Comparison of ENCODE assay signal across 9 mouse cellular contexts in the genomic region with DNA sequence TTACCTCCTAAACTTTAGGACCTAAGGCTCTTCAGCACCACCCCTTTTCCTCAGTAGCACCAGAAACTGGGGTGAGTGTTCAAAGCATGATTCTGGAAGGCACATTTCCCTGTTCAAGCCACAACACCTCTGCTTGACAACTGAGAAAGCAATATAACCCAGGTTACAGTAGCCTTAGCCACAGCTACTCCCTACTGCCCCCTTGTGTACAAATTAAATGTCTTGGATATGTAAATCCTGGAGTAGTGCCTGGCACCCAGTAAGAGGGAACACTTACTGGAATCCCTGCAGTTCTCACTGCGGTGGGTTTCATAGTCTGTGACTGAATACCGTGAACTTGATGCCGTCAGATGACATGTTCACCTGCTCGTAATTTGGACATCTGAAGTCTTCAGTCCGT.
DNase-seq lines count a peak whose midpoint lies in the region; ATAC-seq lines count a peak whose summit lies in the region.
"Had no signal": no experiment of that assay in that cellular context is flagged by ENCODE, and none has a peak within 500 bp of the region (broad histone marks: within the 10 kb centered on the region; RNA-seq: fewer than 3 reads in every experiment).

No protein-coding gene starts in this region.

- peaks cover 6% of the 10 kb centered on the region for H3K4me1 ChIP-seq in forebrain, embryonic 13.5 days
- peaks cover 11% of the 10 kb centered on the region for H3K4me1 ChIP-seq in midbrain, embryonic 13.5 days (replicated peaks)

- H3K27ac ChIP-seq in forebrain, embryonic 13.5 days, result no peak overlapping the region
- H3K27ac ChIP-seq in midbrain, embryonic 13.5 days, result no peak overlapping the region
- H3K27ac ChIP-seq: liver, embryonic 15.5 days had no signal

- H3K27me3 ChIP-seq in forebrain, embryonic 13.5 days, result no peaks in the 10 kb centered on the region; the same call in 1 of the 2 replicates
- H3K27me3 ChIP-seq in midbrain, embryonic 13.5 days, result peaks cover 22% of the 10 kb centered on the region

- peak; percentile 56 for DNase-seq in layer of hippocampus, adult 11-12 months (ENCODE audit: low spot score)
- no peak for DNase-seq in layer of hippocampus, postnatal 25 days (ENCODE audit: extremely low spot score in 1 of 2, low spot score in 1 of 2)
- no peak for DNase-seq in gastrocnemius, postnatal 25 days
- DNase-seq in left cerebral cortex, adult 8-10 months (ENCODE audit: low spot score in 2 of 2), result no peak

- no peaks in the 10 kb centered on the region for H3K9me3 ChIP-seq in forebrain, embryonic 13.5 days (replicated peaks)
- no peaks in the 10 kb centered on the region for H3K9me3 ChIP-seq in midbrain, embryonic 13.5 days
- H3K9me3 ChIP-seq: liver, embryonic 15.5 days had no signal

- no peak overlapping the region for H3K4me2 ChIP-seq in forebrain, embryonic 13.5 days
- no peak overlapping the region for H3K4me2 ChIP-seq in midbrain, embryonic 13.5 days (replicated peaks)
- H3K4me2 ChIP-seq: liver, embryonic 15.5 days had no signal

- H3K9ac ChIP-seq in forebrain, embryonic 13.5 days, result no peak overlapping the region
- no peak overlapping the region for H3K9ac ChIP-seq in midbrain, embryonic 13.5 days (replicated peaks)
- H3K9ac ChIP-seq: liver, embryonic 15.5 days had no signal

- peak; percentile 55 for ATAC-seq in CD4-positive, CD25-positive, alpha-beta regulatory T cell, adult 4 months
- peak; percentile 44 for ATAC-seq in activated CD4-positive, CD25-positive, alpha-beta regulatory T cell, adult 4 months
- peak; percentile 27; the same call in 1 of the 2 replicates for ATAC-seq in forebrain, embryonic 13.5 days
- 0 out of 2 replicates have a peak, but pooled peaks have one; percentile 44 for ATAC-seq in midbrain, embryonic 13.5 days

- no peaks in the 10 kb centered on the region for H3K36me3 ChIP-seq in forebrain, embryonic 13.5 days (ENCODE audit: poor library complexity, severe bottlenecking)
- H3K36me3 ChIP-seq in midbrain, embryonic 13.5 days, result no peaks in the 10 kb centered on the region
- H3K36me3 ChIP-seq: liver, embryonic 15.5 days had no signal

- no peak overlapping the region for H3K4me3 ChIP-seq in forebrain, embryonic 13.5 days
- no peak overlapping the region for H3K4me3 ChIP-seq in midbrain, embryonic 13.5 days (replicated peaks)
- H3K4me3 ChIP-seq: liver, embryonic 15.5 days had no signal

- WGBS in forebrain, embryonic 13.5 days, result 36% methylated on average over 5 of the region's 5 CpGs
- WGBS in midbrain, embryonic 13.5 days, result 34% methylated on average over 5 of the region's 5 CpGs
